Mouse (Mus musculus) stomach, postnatal 0 days (tissue): ENCODE results near the gene Aldh1l1.

Experiments
- CTCF ChIP-seq: IDR thresholded peaks from 2 replicates; pipeline ENCODE4 v1.5.1; 2016; ENCODE audit warnings: antibody characterized with exemption, low read depth, mild to moderate bottlenecking, moderate library complexity
- EP300 ChIP-seq: optimal IDR thresholded peaks from 2 replicates; pipeline ENCODE3; 2016; ENCODE audit warnings: antibody characterized with exemption

GRCm38 (mm10) chr6:90623456-90623836, 137.2 kb downstream of the Aldh1l1 start:
- TF ChIP-seq CTCF, result no peak
- no peak for TF ChIP-seq EP300
